Mouse (Mus musculus): ENCODE measurements at regions not wholly inside any gene's neighbourhood (a gene's known extent, or its start where the extent isn't known, plus 50 kb on each side); places are given as distances from the start of the nearest gene placed in this dataset.
A peak's percentile ranks its signal among the peaks of the same experiment; 100 is the strongest.

DNA sequence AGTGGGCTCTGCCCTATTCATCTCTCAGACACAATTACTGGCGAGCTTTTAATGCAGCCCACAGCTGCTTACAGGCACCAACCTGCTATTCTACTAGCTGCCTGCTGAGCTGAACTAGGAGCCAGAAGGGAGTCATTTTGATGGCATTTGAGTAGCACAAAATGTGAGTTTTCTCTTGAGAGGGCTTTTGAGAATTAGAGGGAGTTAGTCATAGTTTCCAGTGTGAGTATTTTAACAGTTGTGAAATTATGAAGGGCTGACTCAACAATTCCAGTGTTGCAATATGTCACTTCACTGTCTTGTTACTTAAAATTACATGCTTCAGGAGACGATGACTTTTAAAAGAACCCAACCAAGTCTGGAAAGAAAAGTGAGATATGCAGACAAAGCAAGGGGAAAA lies 54.4 kb upstream of the Ly86 start:
- no peak for ATAC-seq (replicated peaks; ENCODE audit: low FRiP score, low TSS enrichment, poor library complexity, severe bottlenecking)

DNA sequence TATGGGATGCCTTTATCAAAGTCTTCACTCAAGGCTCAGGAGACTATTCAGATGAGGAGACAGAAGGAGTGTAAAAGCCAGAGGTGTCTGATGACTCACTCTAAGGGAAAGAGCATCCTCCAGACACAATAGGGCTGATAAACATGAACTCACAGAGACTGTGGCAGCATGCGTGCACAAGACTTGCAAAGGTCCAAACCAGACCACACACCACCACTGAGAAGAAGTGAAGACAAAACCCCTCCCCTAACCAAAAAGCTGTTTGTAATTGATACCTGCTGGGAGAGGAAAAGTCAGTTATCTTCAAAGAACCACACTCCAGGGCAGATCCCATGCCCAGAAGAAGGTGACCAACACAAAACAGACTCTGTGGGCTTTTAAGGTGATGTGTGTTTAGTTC lies 56.0 kb upstream of the Ly86 start:
- ATAC-seq (replicated peaks; ENCODE audit: low FRiP score, low TSS enrichment, poor library complexity, severe bottlenecking) = peak; percentile 55; the same call in 1 of the 2 replicates

GRCm38 (mm10) chr13:37282515-37282914 lies 62.5 kb upstream of the Ly86 start:
- peak; percentile 55; the same call in 1 of the 2 replicates for ATAC-seq (replicated peaks; ENCODE audit: low FRiP score, low TSS enrichment, poor library complexity, severe bottlenecking)

DNA sequence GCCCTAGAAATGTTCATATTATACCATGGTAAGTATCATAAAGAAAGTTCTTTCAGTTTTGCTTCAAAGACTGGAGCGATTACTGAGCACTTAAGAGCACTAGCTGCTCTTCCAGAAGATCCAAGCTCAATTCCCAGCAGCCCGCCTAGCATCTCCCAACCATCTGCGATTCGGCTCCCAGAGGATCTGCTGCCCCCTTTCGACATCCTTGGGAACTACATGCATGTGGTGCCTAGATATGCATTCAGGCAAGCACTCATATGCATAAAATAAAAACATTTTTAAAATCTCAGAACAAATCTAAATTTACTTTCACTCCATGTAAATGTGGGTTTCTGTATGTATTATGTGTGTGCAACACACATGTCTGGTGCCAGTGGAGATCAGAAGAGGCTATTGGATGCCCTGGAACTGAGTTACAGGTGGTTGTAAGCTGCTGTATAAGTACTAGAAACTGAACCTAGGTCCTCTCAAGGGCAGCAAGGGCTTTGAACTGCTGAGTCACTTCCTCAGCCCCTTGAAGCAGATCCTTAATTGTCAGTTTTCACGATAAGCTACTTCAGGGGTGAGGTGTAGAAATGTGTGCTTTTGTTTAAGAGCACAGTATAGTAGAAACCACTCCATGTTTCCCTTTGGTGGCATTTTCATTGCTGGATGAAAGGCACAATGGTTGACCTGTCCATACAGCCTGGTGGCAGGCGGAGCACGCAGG lies 65.8 kb upstream of the Ly86 start:
- ATAC-seq (replicated peaks; ENCODE audit: low FRiP score, low TSS enrichment, poor library complexity, severe bottlenecking) = no peak

DNA sequence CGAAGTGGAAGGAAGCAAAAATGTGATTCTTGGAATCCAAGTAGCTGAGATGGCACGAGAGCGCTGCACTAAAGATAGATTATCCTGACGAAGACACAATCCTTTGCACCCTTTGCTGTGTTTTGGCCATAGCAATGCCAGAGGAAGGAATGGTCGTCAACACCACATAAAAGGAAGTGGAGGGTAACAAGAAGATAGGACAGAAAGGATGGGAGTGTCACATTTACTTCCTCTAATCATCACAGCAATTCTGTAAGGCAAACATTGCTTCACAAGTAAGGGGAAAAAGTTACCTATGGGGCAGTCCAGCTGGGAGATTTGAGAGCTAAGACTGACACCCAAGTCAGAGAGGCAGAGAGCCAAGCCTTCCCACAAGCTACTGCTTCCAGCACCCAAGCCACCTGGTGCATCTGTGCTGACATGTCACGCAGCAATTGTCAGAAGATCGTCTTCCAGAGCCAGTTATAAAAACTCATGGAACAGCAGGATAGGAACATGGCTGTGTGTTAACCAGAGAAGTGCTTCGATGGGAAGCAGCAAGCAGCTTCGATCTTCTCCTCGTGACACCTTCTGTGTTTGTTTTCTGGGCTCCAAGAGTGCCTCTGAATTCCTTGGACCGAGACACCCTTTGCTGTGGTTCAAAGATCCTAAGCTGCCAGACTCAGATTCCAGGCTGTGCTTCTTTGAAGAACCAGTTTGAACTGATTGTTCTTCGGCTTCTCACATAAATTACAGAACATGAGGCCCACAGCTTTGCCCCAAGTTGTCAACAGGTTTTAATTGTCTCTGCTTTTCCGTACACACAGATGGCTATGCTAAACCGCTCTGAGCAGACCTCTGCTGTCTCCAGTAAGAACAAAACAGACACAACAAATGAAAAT lies 95.2 kb upstream of the Ly86 start:
- ATAC-seq (replicated peaks; ENCODE audit: low FRiP score, low TSS enrichment, poor library complexity, severe bottlenecking) = no peak

DNA sequence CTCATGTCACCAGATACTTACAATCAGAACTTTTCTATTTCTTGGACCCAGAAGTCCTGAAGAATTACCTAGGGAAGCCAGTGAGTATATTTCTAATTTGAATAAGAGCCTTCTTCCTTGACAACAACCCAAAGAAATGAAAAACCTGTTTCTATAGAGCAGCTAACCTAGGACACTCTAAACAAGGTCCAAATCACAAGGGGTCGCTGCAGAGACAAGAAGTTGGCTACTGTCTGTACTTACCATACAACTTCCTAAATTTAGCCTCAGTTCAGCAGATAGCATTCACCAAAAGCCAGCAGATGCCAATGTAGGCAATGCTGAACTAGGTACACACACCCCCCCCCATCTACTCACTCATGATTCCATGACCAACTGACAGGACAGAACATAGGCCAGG lies 96.3 kb upstream of the Ly86 start:
- ATAC-seq (replicated peaks; ENCODE audit: low FRiP score, low TSS enrichment, poor library complexity, severe bottlenecking) = no peak

GRCm38 (mm10) chr13:37240048-37240447 lies 105.0 kb upstream of the Ly86 start:
- ATAC-seq (replicated peaks; ENCODE audit: low FRiP score, low TSS enrichment, poor library complexity, severe bottlenecking) = no peak

- no peak for ATAC-seq (replicated peaks; ENCODE audit: low FRiP score, low TSS enrichment, poor library complexity, severe bottlenecking)
These were observed 107.7 kb upstream of the Ly86 start for GRCm38 (mm10) chr13:37237285-37237684.

GRCm38 (mm10) chr13:37225834-37226233 lies 119.2 kb upstream of the Ly86 start:
- no peak for ATAC-seq (replicated peaks; ENCODE audit: low FRiP score, low TSS enrichment, poor library complexity, severe bottlenecking)

DNA sequence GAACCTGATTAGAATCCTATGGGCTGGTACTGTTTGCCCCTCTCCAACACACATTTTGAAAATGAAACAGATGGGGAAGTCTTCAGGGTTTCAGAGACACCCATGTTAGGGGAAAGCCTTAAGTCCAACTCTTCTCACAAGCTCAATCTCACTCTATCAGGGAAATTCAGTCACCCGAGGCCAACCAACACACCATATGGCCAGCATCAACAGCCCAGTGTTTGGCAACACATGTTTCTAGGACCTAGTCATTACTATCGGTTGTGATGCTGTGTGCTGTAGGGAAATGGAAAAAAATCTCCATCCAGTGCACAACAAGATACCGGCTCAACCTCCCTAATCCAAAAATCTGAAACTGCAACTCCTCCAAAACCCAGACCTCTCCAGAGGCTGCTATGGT lies 124.6 kb upstream of the Ly86 start:
- ATAC-seq (replicated peaks; ENCODE audit: low FRiP score, low TSS enrichment, poor library complexity, severe bottlenecking) = no peak

DNA sequence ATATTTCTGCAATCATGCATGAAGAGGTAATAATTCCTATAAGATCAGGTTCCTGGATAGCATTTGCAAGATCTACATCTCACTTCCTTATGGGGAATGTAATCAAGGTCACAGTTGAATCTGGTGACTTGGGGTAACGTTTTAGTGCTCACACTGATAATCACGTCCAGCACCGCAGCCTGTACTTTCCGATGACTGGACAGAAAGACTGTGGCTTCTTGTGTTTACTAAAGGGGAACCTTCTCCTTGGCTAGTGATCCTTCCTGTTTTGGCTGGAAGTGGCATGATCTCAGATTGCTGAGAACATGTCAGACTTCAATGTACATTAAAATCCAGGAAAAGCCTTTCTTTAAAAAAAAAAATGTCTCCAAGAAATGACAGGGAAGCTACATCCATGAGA lies 126.4 kb upstream of the Ly86 start:
- no peak for ATAC-seq (replicated peaks; ENCODE audit: low FRiP score, low TSS enrichment, poor library complexity, severe bottlenecking)

DNA sequence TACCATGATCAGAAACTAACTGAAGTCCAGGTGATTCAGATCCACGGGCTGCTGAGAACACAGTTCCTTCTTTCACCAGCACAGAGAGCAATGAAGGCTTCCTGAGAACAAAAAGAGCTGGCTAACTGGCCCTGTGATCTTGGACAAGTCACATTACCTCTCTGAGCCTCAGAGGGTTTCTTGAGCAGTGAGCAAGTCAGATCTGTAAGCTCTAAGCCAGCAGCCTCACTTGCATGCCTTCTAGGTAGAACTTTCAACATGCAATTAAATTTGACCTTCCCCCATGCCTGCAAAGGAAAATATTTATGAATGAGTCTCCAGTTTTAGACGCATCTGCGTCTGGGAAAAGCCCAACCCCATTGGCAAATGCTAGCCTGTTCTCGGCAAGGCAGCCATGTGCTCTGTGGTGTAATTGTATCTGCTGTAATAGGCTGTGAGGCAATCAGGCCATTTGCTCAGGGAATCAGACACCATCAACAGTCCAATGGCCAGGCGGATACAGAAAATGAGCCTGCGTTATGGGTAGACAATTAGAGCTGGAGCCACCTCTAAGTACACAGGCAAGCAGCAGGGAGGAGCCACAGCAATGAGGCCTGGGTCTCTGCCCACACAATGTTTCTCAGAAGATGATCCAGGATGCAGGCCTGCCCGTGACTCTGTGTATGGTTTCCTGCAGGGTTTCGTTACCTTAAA lies 130.3 kb upstream of the Ly86 start:
- ATAC-seq (replicated peaks; ENCODE audit: low FRiP score, low TSS enrichment, poor library complexity, severe bottlenecking) = no peak

DNA sequence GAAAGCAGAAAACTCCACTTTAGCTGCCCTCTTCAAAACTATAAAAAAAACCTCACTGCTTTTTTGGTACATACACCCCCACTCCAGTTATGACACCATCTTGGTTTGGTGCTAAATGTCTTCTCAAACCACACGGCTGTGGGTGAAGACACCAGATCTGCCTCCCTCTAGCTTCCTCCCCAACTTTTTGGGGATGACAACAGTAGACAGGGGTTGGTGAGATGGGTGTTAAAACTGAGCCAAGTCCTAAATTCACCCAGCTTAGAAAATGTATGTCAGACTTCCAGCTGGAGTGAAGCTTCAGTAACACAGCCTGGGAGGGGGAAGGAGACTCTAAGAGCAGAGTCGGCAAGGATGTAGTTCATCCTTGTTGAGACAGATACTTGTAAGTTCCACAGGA lies 147.1 kb upstream of the F13a1 start:
- no peak for ATAC-seq (replicated peaks; ENCODE audit: low FRiP score, low TSS enrichment, poor library complexity, severe bottlenecking)

- ATAC-seq (replicated peaks; ENCODE audit: low FRiP score, low TSS enrichment, poor library complexity, severe bottlenecking) = no peak
These were observed 145.8 kb upstream of the F13a1 start for GRCm38 (mm10) chr13:37195857-37196256.

DNA sequence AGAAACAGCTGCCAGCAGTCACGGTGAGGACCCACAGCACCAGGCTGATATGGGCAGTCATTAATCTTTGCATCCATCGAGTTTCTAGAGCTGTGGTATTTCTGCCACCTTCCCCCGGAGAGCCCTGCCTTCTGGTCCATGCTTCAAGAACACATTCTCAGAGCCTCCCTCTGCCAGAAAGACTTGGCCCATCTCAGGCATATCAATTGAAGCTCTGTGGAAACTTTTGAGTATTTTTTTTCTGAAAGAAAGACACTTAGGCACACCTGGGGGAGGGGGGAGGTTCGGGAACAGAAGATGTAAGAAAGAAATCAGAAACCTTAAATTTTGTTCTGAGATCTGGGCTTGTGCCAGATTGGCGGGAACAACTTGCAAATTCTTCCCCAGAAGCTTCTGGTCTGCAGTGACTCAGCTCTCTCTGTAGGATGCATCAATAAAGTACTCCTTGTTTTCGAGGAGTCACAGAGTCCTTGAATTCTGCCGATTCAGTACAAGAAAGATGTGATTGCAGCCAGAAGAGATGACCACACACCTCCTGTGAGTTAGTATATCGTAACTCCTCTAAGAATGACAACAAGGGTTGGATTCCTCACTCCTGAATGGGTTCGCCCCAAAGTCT lies 131.2 kb upstream of the F13a1 start:
- ATAC-seq (replicated peaks; ENCODE audit: low FRiP score, low TSS enrichment, poor library complexity, severe bottlenecking) = no peak

DNA sequence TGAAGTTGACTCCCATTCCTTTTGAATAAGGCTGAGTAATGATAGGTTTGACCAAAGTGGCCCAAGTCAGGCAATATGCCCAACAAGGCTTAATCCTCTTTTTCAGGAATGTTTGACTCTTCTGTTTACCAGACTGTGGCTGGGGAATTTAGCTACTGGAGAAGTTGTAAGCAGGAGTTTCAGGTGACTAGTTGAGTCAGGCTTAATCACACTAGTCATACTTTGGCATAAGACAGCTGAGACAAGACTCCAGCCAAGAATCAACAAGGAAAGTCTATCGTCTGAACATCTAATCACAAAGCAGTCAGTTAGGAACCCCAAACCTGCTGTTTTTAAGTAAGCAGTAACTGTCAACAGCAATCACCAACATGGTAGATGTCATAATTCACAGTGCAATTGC lies 126.5 kb upstream of the F13a1 start:
- ATAC-seq (replicated peaks; ENCODE audit: low FRiP score, low TSS enrichment, poor library complexity, severe bottlenecking) = no peak

DNA sequence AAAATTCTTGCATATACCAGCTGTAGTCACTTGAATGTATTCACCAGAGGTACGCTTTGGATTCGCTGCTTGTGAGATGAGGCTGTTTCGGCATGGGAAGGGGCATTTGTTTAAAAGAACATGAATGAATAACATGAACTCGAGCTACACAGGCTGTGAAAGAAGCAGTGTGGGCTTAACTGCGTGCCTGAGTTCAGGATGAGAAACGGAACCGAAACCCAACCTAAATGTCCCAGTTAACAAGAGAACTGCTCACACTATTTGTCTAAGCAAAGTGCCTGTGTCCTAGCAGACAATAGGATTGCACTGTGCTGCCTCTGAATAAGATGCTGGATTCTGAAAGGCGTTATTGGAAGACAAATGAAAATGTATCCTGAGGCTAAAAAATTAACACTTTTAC lies 126.0 kb upstream of the F13a1 start:
- ATAC-seq (replicated peaks; ENCODE audit: low FRiP score, low TSS enrichment, poor library complexity, severe bottlenecking) = no peak

GRCm38 (mm10) chr13:37158831-37159522 lies 108.9 kb upstream of the F13a1 start:
- no peak for ATAC-seq (replicated peaks; ENCODE audit: low FRiP score, low TSS enrichment, poor library complexity, severe bottlenecking)

- no peak for ATAC-seq (replicated peaks; ENCODE audit: low FRiP score, low TSS enrichment, poor library complexity, severe bottlenecking)
These were observed 107.8 kb upstream of the F13a1 start for GRCm38 (mm10) chr13:37157808-37158207.
